Mouse (Mus musculus) adrenal gland, postnatal 36 days (tissue): Measurements from ENCODE around the gene Gm10358. TPM values are rescaled to one million over a fixed set of nuclear protein-coding genes. Genes with fewer than 3 reads are reported as not detected.
"Not testable (repeated sequence)": the region's sequence is repeated elsewhere in the genome, so short reads cannot be mapped to it uniquely, and the experiment has no call there.

Experiments used
- DNase-seq, 2 experiments: peaks; one replicate each; pipeline ENCODE4 v3.0.0; 2021; ENCODE audit warnings: mixed read lengths in 1 of 2
- long read RNA-seq, 2 experiments: library from polyadenylated mRNA; stranded (forward); transcript quantifications; one replicate each; pipeline ENCODE4 v2.0.0; 2021; ENCODE audit warnings: borderline sequencing depth in 2 of 2
- total RNA-seq, 2 experiments: library from RNA; stranded (reverse); gene quantifications; 2 replicates each; pipeline ENCODE4 v1.2.3; 2021

Gm10358 gene
- total RNA-seq = under 1 TPM in 1 of 2 experiments, not detected in 1; 0.43 TPM
- long read RNA-seq, experiment 1, partial matches to known transcripts = 0 of 1 reads
- long read RNA-seq, experiment 1, other reads (novel, unspliced or antisense) = 0 of 1 reads
- long read RNA-seq, experiment 2 = 0 reads

- no peak for DNase-seq
Measured at GRCm38 (mm10) chr8:75406489-75406888, at the start of gene Gm10358. Gene Gm10358, minus strand, starts transcription at chr8:75406589.

- DNase-seq = no peak
Measured at GRCm38 (mm10) chr8:75448394-75448793, 42.0 kb upstream of the Gm10358 start, which contains the start of gene Iqcm. Gene Iqcm, plus strand, starts transcription at chr8:75448694.

- not testable (repeated sequence) for DNase-seq
Measured at GRCm38 (mm10) chr8:75415696-75416095, 9.3 kb upstream of the Gm10358 start.

GRCm38 (mm10) chr8:75384770-75385290, 21.6 kb downstream of the Gm10358 start:
- DNase-seq = no peak

GRCm38 (mm10) chr8:75375530-75376123, 30.8 kb downstream of the Gm10358 start:
- no peak for DNase-seq

GRCm38 (mm10) chr8:75372006-75372405, 34.4 kb downstream of the Gm10358 start:
- no peak for DNase-seq

Other genes starting within 250 kb of the Gm10358 start
- 1 to 10 TPM; 2.0 to 2.8 TPM for gene Rasd2, start 192.6 kb downstream of the Gm10358 start, total RNA-seq
- gene Iqcm, start 42.1 kb upstream of the Gm10358 start, total RNA-seq = not detected